Mouse (Mus musculus): ENCODE results near the gene Jund. TPM values are rescaled to one million over a fixed set of nuclear protein-coding genes. Genes with fewer than 3 reads are reported as not detected.

Jund gene
- total and polyA plus RNA-seq, 3 experiments, result 191 to 283 (median 279) TPM

- Histone ChIP-seq H3K79me2 (replicated peaks; ENCODE audit: control insufficient read depth, extremely low read depth, insufficient read depth, poor library complexity, severe bottlenecking) (peaks cover 23% of the 10 kb centered on the region), H3K27me3 (replicated peaks) (no peaks in the 10 kb centered on the region), H3K36me3 (replicated peaks in 1 of 2; ENCODE audit: control insufficient read depth in 1 of 2, insufficient read depth in 1 of 2, low read length in 1 of 2) (peaks cover 0 to 31% of the 10 kb centered on the region in 2 experiments), H3K9me3 (replicated peaks; ENCODE audit: low read length) (no peaks in the 10 kb centered on the region), H3K4me3 (replicated peaks in 1 of 3; ENCODE audit: low read depth in 2 of 3, low read length in 2 of 3, poor library complexity in 1 of 3) (no peak overlapping the region), H3K9ac (ENCODE audit: insufficient read depth, low read depth) (no peak overlapping the region), H3K4me1 (ENCODE audit: control insufficient read depth in 1 of 2, insufficient read depth in 2 of 2) (peaks cover 8 to 32% of the 10 kb centered on the region in 2 experiments), H3K4me2 (ENCODE audit: insufficient read depth, low read depth, poor library complexity, severe bottlenecking) (peak overlapping the region; percentile 86), H3K27ac (ENCODE audit: insufficient read depth, low read depth) (no peak overlapping the region)
- no peak for DNase-seq (ENCODE audit: extremely low read depth)
- TF ChIP-seq BHLHE40 (IDR thresholded peaks at IDR 0.05; ENCODE audit: low read depth, low read length) (0 out of 2 replicates have a peak, but pooled peaks have one; percentile 8), MAX (IDR thresholded peaks at IDR 0.05; ENCODE audit: low read length) (peak; percentile 44; the same call in 1 of the 2 replicates), USF2 (conservative IDR thresholded peaks at IDR 0.05; ENCODE audit: low read depth, low read length) (no peak), ETS1 (conservative IDR thresholded peaks at IDR 0.05; ENCODE audit: low read depth, low read length) (no peak)
- in situ Hi-C loops (cut with MboI; ENCODE audit: low pct_ligation_motif_present, low pct_unique_long_range_greater_than_20kb, low sequenced_read_pairs), result no loop called here
- dilution Hi-C loops (cut with MboI; ENCODE audit: extremely low pct_ligation_motif_present, extremely low pct_unique_long_range_greater_than_20kb, low sequenced_read_pairs), result no loop called here
Observed at GRCm38 (mm10) chr8:70701982-70702841, 3.5 kb downstream of the Jund start.

GRCm38 (mm10) chr8:70702842-70703182 lies 4.1 kb downstream of the Jund start:
- in situ Hi-C loops (cut with MboI; ENCODE audit: low pct_ligation_motif_present, low pct_unique_long_range_greater_than_20kb, low sequenced_read_pairs) (no loop called here), dilution Hi-C loops (cut with MboI; ENCODE audit: extremely low pct_ligation_motif_present, extremely low pct_unique_long_range_greater_than_20kb, low sequenced_read_pairs) (no loop called here)
- Histone ChIP-seq H3K27me3 (replicated peaks) (no peaks in the 10 kb centered on the region), H3K4me1 (ENCODE audit: control insufficient read depth in 1 of 2, insufficient read depth in 2 of 2) (peaks cover 8 to 26% of the 10 kb centered on the region in 2 experiments), H3K9me3 (replicated peaks; ENCODE audit: low read length) (no peaks in the 10 kb centered on the region), H3K36me3 (replicated peaks in 1 of 2; ENCODE audit: control insufficient read depth in 1 of 2, insufficient read depth in 1 of 2, low read length in 1 of 2) (peaks cover 0 to 33% of the 10 kb centered on the region in 2 experiments), H3K9ac (ENCODE audit: insufficient read depth, low read depth) (no peak overlapping the region), H3K4me3 (replicated peaks in 1 of 3; ENCODE audit: low read depth in 2 of 3, low read length in 2 of 3, poor library complexity in 1 of 3) (no peak overlapping the region), H3K4me2 (ENCODE audit: insufficient read depth, low read depth, poor library complexity, severe bottlenecking) (no peak overlapping the region), H3K27ac (ENCODE audit: insufficient read depth, low read depth) (no peak overlapping the region), H3K79me2 (replicated peaks; ENCODE audit: control insufficient read depth, extremely low read depth, insufficient read depth, poor library complexity, severe bottlenecking) (peaks cover 23% of the 10 kb centered on the region)
- TF ChIP-seq MAFK (IDR thresholded peaks at IDR 0.05; ENCODE audit: insufficient replicate concordance, low read length) (no peak), MAZ (IDR thresholded peaks at IDR 0.05; ENCODE audit: low read depth, low read length) (no peak), POLR2AphosphoS2 (IDR thresholded peaks at IDR 0.05; ENCODE audit: low read depth, low read length) (no peak), KAT2A (IDR thresholded peaks at IDR 0.05; ENCODE audit: insufficient replicate concordance, low read length) (no peak), PAX5 (IDR thresholded peaks at IDR 0.05; ENCODE audit: low read length) (no peak), IRF4 (IDR thresholded peaks at IDR 0.05; ENCODE audit: low read depth, low read length) (no peak), ZC3H11A (IDR thresholded peaks at IDR 0.05; ENCODE audit: low read depth, low read length) (no peak), EP300 (IDR thresholded peaks at IDR 0.05; ENCODE audit: low read length) (no peak)
- DNase-seq (ENCODE audit: extremely low read depth), result no peak

- DNase-seq (ENCODE audit: extremely low read depth), result no peak
- Histone ChIP-seq H3K36me3 (replicated peaks in 1 of 2; ENCODE audit: control insufficient read depth in 1 of 2, insufficient read depth in 1 of 2, low read length in 1 of 2) (peaks cover 0 to 36% of the 10 kb centered on the region in 2 experiments), H3K4me2 (ENCODE audit: insufficient read depth, low read depth, poor library complexity, severe bottlenecking) (no peak within 1 kb of the TSS), H3K9ac (ENCODE audit: insufficient read depth, low read depth) (no peak within 1 kb of the TSS), H3K27me3 (replicated peaks) (no peaks in the 10 kb centered on the region), H3K27ac (ENCODE audit: insufficient read depth, low read depth) (no peak within 1 kb of the TSS), H3K9me3 (replicated peaks; ENCODE audit: low read length) (no peaks in the 10 kb centered on the region), H3K79me2 (replicated peaks; ENCODE audit: control insufficient read depth, extremely low read depth, insufficient read depth, poor library complexity, severe bottlenecking) (peaks cover 23% of the 10 kb centered on the region), H3K4me3 (replicated peaks in 1 of 3; ENCODE audit: low read depth in 2 of 3, low read length in 2 of 3, poor library complexity in 1 of 3) (no peak within 1 kb of the TSS), H3K4me1 (ENCODE audit: control insufficient read depth in 1 of 2, insufficient read depth in 2 of 2) (peaks cover 8 to 25% of the 10 kb centered on the region in 2 experiments)
- in situ Hi-C loops (cut with MboI; ENCODE audit: low pct_ligation_motif_present, low pct_unique_long_range_greater_than_20kb, low sequenced_read_pairs) (no loop called here), dilution Hi-C loops (cut with MboI; ENCODE audit: extremely low pct_ligation_motif_present, extremely low pct_unique_long_range_greater_than_20kb, low sequenced_read_pairs) (no loop called here)
- TF ChIP-seq RCOR1 (conservative IDR thresholded peaks at IDR 0.05; ENCODE audit: low read depth, low read length) (no peak), MAFK (IDR thresholded peaks at IDR 0.05; ENCODE audit: insufficient replicate concordance, low read length) (no peak), MEF2A (IDR thresholded peaks at IDR 0.05; ENCODE audit: borderline replicate concordance, low read depth, low read length) (no peak), MYC (IDR thresholded peaks at IDR 0.05; ENCODE audit: low read depth, low read length) (no peak)
Observed at GRCm38 (mm10) chr8:70703287-70703686, 4.5 kb downstream of the Jund start, which contains the start of gene Iqcn. Iqcn (plus strand) TSS chr8:70703457.

All from CH12.LX (cell line).